Mouse (Mus musculus) thymus, adult 18-20 months (tissue): ENCODE results near the gene Plekhg1.

Experiments used
- DNase-seq, 2 experiments: peaks; one replicate each; pipeline ENCODE4 v3.0.0; 2022; ENCODE audit warnings: mixed read lengths in 2 of 2

Plekhg1 gene

DNA sequence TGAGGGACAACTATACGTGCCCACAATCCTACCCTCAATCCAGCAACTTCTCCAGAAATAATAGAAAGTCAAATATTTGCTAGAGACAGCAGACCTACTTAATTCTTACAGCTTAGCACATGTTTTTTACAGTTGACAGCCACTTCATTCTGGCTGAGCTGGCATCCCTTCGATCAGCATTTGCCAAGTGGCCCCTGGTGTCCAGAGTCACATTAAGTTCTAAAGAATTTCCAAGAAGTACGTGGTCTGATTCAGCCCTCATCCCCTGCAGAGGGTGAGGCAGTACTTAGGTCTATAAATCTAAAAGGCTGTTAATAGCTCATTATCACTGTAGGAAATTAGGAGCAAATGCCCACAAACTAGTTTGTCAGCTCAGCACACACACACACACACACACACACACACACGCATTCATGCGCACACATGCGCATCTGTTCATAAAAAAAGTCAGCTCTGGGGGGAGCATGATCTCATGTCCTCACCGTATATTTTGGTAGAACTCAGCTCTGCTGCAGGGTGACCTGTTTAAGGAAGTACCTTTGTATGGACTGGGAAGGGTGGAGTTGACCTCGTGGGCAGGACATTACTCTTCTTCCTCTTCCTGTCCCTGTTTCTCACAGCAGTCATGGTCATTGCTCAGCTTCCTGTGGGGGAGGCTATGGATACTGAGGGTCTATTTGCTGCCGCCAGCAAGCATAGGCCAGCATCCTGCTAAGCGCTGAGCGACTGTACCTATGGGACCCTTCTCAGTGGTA is 91.6 kb downstream of the Plekhg1 start:
- DNase-seq = no peak

DNA sequence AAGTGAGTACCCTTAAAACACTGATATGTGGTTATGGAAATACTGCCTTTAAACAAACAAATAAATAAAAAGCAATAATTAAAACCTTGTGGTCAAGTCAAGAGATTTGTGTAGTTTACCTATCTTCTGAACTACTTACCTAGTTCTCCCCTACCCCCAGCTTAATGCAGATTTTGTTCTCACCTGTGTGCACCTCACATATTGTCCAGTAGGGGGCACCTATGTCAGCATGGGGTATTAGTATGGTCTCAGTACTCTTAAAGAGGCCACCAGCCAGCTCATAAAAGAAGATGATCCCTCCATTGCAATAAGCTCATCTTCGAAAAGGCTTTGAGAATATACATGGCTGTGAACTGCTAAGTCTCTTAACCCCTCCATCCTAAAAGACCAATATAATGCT is 93.9 kb downstream of the Plekhg1 start:
- no peak for DNase-seq

DNA sequence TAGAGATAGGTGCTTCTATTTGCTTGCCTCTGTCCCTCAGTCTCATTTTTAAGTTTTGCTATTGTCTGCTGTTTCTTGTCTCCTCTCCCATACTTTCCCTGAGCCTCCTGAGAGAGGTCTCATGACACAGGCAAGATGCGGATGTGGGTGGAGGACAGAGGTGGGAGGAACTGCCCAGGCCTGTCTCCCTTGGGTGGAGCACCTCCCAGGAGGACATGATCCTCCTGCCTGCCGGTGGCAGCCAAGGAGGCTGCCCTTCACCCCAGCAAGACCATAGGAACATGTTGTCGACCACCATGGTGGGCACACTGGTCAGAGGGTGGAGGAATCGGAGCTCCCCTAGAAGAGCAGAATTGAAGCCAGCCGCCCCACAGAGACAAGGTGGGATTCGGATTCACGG is 94.5 kb downstream of the Plekhg1 start:
- DNase-seq = no peak

DNA sequence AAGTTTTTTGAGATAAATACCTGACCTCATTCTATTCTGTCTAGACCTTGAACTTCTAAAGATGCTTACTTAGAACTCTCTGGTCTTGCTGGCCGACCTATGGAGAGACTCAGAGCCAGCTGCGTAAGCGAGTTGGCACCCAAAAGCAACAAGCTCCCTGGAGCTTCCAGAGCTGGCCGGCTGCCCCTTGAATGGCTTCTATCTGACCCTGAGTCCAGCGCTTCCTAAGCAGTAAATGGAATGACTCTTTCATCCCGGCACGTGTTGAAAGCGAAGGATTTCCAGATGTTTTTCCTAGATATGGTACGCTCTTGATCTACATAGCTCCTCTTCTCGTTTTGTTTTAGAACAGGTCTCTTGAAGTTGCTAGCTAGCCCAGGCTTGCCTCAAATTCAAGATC is 95.5 kb downstream of the Plekhg1 start:
- no peak for DNase-seq

DNA sequence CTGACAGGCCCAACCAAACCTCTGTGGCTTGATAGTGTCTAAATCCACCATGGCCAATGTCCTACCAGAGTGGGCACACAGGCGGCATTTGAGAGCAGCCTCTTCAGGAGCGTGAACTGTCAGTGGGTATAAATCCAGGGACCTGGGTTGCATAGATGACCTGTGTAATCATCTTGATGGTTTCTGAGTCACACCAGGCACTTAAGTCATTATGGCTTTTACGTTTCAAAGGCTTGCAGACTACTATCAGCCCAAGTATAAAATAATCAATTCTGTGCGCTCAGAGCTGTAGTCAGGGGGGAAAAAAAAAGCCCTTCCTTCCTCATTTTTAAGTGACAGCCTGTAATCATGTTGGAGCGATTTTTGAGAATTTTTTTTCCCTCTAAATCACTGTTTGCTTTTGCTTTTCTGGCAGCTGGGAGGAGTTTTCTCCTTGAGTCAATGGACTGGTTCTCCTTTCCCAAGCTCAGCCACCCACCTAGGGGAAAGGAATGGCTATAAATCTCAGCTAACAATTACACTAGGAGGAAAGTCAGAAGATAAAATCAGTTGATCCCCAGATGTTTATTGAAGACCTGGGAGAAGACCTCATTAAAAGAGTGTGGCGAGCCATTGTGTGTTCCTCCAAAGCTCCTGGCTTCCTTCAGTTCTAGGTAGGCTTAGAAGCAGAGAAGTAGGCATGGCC is 99.7 kb downstream of the Plekhg1 start:
- DNase-seq = no peak

DNA sequence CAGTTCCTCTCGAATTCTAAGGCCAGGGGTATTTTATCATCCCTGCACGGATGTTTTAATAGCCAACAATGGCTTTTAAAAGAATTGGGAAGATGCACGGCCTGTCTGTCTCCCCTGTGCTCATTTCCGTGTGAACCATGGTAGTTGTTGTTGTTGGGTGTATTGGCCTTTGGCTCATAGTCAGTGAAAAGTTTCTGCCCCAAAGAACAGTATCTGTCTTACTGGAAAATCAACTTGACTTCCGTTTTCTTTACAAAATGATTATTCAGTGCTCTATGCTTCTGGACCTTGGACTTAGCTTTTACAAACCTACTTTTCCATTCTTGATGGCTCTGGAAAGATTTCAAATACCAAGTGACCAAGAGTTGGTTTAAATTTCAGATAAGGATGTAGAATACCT is 104.3 kb downstream of the Plekhg1 start:
- DNase-seq = no peak

DNA sequence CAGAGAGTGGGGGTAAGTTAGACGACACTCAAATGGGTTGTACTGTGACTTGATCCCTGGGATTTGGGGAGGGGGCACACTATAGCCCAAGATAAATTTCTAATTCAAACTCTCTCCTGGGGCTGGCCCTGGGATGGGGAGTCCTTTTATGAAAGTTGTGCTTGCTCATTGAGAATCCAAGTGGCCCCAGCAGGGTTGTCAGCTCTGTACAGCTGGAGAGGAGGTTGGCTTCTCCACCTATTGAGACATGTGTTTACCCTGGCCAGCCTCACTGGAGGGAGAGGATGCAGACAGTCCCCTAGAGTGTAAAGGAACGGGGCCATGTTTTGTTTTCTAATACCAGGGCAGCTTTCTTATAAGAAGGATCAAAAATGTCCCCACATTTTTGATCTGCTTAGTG is 106.9 kb downstream of the Plekhg1 start:
- DNase-seq = no peak

DNA sequence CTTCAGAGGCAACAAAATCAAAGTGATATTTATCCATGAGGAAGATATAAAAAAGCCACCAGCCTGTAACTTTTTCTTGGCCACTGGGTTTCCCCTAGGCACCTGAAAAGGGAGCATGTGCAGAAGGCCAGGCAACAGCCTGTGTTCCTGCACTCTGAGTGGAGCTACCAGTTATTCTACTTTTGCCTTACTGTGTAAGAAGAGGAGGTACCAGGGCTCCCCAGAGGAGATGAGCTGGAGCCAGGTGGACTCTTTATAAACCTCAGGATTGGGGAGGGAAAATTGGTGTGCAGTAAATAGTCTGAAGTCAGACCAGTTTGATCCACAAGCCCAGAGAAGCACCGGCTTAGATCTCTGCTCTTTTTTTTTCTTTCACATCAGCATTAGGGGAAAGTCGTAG is 111.3 kb downstream of the Plekhg1 start:
- no peak for DNase-seq

DNA sequence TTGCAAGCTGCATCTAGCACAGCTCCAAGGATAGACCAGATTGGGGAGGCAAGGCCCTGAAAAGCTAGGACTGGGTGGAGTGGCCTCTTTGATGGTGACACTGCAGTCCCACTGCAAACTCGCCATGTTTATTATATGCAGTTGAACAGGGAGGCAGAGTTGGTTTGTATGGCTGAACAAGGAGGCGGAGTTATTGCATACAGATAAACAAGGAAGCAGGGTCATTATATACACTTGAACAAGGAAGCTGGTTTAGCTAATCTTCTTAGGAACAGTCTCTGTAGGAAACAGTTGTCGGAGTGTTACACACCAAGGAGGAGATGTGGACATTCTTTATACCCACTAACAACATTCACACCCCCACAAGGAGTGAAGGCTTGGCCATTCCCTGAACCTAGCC is 112.6 kb downstream of the Plekhg1 start:
- no peak for DNase-seq

DNA sequence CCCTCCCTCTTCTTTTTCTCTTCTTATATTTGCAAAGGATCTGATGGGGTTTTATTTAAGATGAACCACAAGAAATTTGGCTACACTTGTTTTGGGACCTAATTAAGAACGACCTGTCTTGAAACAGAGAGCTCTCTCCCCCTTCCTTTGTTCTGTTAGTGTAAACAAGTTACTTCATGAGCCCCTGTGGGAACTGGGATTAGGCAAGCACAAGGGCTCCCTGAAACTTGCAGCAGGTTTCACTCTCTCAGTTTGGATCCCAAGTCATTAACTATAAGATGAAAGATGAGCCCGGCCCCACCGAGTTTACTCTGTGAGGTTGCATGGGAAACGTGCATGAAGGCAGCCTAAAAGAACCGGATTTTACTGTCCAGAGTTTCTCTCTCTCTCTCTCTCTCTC is 117.7 kb downstream of the Plekhg1 start:
- DNase-seq = no peak

DNA sequence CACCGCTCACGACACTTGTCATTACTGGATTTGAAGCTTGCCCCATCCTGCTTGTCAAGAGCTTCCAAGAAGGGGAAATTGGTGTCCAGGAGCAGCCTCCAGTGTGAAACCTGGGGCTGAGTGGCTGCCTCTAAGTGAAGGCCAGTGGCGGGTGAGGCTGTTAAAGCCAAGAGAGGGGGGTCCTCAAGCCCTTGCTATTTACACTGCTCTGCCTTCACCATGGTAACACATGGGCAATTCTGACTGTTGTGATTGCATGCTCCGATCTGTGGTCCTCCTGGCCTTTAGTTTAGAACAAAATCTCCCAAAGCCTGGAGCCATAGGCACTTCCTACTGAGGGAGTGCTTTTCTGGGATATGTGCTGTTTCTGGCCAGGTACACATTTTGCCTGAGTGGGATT is 118.3 kb downstream of the Plekhg1 start:
- no peak for DNase-seq

DNA sequence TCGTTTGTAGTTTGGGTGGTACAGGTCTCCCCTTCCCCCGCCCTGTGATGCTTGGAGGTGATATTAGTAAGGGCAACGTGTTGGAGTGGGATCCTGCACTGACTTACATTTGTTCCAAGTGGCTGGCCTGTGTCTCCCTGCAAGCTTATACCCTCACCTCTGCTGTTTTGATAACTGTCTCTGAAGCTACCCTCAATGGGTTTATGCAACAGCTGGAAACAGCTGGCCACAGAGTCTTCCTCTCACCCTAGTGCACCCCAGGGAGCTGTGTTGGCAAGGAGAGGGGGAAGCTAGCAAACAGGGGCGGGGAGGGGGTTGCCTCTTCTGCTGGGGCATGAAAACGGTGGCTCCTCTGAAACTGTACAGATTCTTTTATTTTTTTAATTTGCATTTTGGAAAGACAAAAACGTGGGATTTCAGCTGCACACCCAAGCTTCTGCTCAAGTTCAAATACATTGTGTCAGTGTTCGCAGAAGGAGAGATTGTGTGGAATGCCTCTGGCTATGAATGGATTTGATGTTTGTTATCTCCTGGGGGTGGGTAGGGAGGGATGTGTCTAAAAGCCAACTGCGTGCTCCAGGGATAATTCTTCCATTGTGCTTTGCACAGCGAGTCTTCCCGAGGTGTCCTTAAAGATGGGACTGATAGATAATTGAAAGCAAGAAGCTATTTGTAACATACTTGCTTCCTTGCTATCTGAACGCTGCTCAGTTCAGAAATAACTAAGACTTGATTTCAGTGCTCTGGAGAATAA is 119.0 kb downstream of the Plekhg1 start:
- DNase-seq = no peak

DNA sequence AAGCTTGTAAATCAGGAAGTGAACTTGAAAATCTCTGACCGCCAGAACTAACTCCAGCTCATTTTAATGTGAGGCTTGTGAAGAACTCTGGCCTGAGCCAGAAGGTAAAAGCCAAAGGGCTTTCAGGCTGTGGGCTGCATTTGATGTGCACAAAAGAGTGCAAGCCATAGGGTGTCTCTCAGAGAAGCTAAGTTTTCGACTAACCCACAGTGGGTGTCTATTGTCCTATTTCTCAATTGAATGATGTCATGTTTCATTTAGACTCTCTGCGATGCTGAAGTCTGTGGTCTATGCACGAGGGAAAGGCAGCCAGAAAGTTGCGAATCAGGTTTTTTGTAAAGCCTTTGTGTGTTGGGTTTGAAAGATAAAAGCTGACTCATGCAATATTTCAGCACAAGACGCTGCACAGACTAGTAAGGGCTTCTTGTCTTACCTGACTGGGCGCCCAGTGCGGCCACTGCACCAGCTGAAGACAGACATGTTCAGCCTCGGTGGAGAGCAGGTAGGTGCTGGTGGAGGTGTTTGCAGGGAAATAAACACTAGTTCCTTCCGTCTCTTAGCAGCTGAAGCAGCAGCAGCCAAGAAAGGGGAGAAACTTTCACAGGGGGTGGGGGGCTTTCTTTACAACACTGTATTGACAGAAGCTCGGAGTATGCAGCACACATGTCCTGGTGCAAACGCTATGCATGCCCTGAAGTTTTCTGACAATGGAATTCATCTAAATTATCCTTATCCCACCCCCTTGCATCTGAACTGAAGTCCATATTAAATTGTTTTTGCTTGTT is 123.4 kb downstream of the Plekhg1 start:
- DNase-seq = no peak

DNA sequence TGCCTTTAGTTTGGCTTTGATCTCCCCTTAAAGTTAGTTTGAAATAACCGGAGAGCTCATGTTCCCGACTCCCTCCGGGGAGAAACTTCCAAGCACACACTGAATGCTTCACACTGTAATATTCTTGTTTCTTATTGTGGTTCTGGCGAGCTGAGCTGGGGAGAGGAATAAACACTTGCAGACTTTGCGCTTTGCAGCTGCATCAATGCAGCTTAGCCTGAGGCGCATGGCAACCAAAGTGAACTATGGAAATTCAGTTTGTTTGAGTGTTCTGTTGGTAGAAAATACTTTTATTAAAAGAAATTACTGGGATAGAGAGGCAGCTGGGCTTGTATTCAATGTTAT is 124.0 kb downstream of the Plekhg1 start:
- DNase-seq = no peak

DNA sequence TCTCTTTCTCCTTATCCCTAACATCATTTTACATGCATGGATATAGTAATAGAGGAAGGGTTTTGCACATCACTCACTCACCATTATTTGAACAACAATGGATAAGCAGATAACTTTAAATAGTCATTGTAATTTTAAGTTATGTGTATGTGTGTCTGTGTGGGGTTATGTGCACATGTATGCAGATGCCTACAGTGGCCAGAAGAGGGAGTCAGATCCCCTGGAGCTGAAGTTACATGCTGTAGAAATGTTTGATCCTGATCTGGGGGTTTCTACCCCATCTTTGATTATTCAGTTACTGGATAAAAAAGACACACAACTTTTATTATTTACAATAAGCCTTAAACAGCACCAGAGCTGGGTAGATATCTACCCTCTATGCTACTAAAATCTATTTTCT is 127.1 kb downstream of the Plekhg1 start:
- no peak for DNase-seq

DNA sequence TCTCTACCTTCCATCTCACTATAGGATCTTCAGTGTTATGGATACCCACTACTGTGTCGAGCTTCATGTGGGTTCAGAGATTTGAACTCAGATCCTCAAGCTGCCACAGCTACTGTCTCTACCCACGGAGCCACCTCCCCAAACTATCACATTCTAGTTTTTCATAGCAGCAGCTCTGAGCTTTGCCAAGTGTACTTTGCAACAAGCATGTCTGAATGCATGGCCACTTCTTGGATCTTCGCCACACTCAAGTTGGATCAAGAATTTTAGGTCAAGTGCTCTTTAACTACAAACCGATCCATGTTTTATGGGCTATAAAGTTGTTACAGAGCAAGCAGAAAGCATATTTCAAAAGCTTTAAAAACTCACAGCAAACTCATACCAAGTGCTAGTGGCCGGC is 130.7 kb downstream of the Plekhg1 start:
- DNase-seq = no peak

DNA sequence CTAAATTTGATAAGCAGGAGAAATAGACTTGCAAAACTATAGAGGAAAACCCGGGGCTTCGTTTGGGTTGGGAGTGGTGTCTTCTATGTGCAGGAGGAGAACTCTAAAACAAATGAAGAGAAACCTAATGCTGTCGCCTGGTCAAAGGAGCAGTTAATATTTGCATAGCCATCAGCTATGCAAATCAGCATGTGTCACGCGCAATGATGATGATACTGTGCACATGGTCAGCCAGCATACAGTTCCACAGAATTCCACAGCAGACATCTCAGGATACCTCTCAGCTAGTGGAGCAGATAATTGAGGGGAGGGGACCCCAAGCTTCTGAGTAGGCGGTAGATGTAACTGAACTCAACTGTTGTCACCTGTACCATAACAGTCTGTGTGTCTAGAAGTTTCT is 133.3 kb downstream of the Plekhg1 start:
- DNase-seq = no peak

DNA sequence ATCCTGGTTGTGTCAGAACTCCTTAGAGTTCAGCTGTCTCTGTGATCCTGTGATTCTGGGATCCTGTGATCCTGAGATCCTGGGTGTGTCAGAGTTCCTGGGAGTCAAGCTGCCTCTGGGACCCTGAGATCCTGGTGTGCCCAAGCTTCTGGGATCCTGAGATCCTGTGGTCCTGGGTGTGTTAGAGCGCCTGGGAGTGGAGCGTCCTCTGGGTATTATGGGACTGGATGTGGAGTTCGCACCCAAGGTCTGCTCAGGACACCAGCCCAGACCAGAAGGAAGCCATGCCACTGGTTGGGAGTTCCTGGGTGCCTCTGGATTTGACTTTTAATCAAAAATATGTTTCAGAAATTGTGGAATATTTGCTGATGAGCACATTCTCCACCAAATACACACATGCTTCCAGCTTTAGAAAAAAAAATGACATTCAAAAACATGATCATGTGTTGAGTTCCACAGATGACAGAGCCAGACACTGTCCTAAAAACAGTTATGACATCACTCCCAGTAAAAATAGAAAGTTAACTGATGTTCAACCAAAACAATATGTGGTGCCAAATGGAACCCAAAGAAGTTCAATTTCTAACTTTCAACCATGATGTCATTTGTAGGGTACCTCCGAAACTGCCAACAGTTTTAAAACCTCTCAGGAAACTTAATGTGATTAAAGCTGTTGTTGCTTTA is 137.8 kb downstream of the Plekhg1 start:
- DNase-seq = no peak

DNA sequence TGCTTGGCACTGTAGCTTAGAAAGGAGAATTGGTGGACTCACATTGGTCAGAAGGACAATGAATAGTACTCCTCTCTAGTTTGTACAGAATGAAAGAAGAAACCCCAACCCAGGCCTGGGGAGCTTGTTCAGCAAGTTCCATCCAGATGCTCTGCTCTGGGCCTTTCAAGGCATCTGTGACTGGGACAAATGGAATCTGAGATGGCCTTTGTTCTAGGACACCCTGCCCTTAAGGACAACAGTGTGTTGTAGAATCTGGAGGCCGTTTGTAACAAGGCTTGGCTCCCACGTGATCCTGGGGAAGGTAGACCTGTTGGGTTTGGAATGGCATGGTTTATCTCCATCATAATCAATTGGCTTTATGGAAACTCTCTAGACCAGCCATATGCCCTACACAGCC is 141.0 kb downstream of the Plekhg1 start:
- no peak for DNase-seq

DNA sequence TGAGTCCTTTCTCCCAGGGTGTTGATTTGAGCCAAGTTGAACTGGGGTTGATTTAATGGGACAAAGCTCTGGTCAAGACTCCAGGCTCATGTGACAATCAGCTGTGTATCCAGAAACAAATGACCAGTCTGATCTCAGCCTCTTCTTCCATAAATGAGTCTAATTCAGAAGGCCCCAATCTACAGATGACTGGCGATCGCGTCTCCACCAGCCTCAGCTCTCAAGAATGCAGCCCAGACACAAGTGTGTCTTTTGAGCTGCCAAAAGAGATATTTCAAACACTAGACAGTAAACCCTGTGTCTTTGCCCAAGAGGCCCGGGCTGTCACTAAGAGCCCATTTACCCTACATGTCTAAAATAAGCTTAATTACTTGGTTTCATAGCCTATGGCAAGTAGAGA is 148.3 kb downstream of the Plekhg1 start:
- DNase-seq = no peak

DNA sequence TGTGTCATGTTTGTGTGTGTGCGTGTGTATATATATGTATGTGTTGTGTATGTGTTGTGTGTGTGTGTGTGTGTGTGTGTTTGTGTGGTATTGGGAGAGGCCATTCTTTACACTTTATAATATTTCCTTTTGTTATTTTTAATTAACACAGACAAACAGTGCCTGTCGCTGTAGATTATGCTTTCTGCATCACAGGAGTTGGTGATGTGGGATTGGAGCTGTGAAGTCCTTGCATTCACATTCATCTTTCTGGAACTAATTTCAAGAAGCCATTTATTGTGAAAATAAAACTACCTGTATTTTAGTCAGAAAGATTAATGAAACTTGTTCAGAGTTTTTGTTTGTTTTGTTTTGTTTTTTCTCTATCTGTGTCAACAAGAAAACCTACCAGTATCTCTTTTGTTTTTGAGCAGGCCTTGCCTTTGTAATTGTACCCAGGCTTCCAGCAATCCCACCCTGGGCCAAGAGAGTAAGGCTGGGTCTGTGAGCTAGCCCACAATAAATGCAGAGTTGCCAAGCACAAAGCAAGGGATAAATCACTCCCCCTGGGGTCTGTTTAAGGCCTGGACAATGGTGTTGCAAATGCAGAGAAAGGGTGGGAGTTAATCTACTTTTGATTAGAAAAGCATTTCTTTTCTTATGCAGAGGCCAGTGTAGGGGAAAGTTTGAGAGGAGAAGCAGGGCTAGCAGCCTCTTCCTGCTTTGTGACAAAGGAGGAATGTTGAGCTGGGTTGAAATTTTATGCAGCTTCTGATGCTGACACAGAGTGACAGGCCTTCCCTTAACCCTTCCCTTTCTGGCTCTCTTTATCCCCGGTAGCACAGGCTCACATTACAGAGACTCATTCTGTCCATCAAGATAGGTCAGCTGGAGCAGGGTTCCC is 151.5 kb downstream of the Plekhg1 start:
- no peak for DNase-seq

DNA sequence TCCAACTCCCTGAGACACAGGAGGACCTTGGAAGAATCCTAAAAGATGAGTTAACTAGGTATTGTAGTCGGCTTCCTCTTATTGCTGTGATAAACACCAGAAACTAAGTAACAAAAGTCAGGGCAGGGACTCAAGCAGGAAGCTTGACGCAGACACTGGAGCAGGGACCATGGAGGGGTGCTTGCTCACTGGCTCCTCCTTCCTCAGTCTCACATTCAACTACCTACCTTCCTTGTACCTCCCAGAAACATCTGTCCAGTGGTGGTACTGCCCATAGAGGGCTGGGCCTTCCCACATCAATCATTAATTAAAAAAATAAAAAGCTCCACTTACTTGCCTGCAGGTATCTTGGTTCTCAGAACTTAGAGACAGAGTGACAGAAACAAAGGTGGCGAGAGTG is 152.2 kb downstream of the Plekhg1 start:
- no peak for DNase-seq
